Mouse (Mus musculus) frontal cortex, postnatal 25 days (tissue): ENCODE data around the gene Dnmt3a.
A peak's percentile ranks its signal among the peaks of the same experiment; 100 is the strongest.

Source experiments
- DNase-seq, 2 experiments: peaks; one replicate each; pipeline ENCODE4 v3.0.0; 2022; ENCODE audit warnings: low spot score in 2 of 2

Dnmt3a gene

GRCm38 (mm10) chr12:3787041-3787440 is 18.8 kb upstream of the Dnmt3a start:
- no peak for DNase-seq

DNA sequence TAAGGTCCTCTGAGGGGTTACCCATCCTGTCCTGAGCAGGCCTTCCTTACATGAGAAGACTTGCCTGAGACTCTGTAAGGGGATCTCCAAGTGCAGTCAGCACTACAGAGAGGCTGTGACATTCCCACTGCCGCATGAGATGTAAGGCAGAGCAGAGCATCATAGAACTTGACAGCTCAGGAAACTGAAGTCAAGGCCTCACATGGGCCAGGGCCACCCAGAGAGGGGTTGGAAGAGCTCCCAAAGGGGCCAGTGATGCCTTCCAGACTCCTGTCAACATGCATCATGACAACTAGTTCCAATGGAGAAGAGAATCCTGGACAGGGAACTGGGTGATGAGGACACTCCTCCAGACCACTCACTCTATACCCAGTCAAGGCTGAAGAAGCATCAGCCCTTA is 18.3 kb upstream of the Dnmt3a start:
- DNase-seq, result no peak

GRCm38 (mm10) chr12:3788421-3789051 is 17.3 kb upstream of the Dnmt3a start:
- no peak for DNase-seq

- DNase-seq, result no peak
These were observed 16.1 kb upstream of the Dnmt3a start for GRCm38 (mm10) chr12:3789626-3790185.

- DNase-seq, result no peak
These were observed 14.6 kb upstream of the Dnmt3a start for GRCm38 (mm10) chr12:3791257-3791656.

DNA sequence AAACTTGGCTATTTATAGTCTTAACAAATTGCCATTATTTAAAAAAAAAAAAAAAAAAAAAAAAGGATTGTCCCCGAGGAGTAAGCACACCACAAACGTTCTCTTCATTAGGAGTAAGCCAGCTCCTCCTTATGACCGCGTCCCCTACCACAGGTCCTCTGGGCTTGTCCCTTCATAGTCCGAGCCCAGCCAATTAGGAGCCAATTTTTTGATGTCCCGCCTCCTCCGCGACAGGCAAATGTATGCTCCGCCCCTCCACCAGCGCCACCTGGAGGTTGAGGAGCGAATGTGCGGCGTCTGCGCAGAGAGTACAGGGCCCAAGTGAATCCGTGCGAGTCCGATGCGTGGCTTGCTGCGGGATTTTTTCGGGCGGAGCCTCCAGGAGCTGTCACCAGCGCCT is 14.1 kb upstream of the Dnmt3a start:
- DNase-seq, result peak; percentile 93 to 95

DNA sequence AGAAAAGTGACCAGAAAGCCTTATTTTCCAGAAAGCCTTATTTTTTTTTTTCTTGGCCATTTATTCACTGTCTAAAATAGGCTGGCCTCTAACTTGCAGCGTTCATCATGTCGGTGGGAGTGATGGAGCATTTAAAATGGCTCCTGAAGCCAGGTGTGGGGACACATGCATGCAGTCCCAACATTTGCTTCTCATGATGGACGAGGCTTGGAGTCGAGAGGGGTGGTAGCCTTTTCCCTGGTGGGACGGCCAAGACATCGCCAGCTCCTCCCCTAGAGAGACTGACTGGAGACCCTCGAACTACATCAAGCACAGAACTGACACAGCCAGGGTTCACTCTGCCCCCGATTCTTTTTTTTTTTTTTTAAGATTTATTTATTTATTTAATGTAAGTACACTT is 13.6 kb upstream of the Dnmt3a start:
- DNase-seq, result no peak

DNA sequence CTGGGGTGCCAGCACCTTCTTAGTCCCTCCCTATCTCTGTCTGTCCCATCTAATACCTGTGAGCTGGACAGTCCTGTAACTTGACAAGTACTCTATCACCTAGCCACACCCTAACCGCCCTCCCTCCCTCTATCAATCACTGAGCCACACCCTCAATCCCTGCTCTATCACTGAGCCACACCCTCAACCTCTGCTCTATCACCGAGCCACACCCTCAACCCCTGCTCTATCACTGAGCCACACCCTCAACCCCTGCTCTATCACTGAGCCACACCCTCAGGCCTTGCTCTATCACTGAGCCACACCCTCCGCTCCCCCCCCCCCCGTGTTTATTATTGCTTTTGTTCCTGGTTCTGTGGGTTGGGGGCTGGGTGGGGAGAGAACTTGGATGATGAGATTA is 10.2 kb upstream of the Dnmt3a start:
- no peak for DNase-seq

GRCm38 (mm10) chr12:3799551-3799950 is 6.3 kb upstream of the Dnmt3a start:
- DNase-seq, result no peak

DNA sequence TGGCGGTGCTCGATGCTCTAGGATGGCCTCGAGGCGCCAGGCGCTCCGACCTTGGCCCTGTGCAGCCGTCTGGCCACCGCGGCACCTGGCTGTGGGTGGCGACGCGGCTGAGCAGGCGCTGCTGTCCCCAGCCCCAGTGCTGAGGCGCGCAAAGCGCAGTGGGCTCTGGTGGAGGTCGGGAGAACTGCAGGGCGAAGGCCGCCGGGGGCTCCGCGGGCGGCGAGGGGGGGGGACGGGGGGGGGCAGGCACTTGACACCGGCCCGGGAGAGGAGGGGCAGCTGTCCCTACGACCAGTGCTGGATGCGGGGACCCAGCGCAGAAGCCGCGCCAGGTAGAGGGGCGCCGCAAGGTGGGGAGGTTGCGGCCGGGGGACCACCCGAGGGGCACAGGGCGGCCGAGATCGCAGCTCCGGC is 471 bp downstream of the Dnmt3a start:
- DNase-seq, result peak in 1 of 2 experiments; percentile 54

GRCm38 (mm10) chr12:3806703-3807547 is 1.1 kb downstream of the Dnmt3a start:
- no peak for DNase-seq

DNA sequence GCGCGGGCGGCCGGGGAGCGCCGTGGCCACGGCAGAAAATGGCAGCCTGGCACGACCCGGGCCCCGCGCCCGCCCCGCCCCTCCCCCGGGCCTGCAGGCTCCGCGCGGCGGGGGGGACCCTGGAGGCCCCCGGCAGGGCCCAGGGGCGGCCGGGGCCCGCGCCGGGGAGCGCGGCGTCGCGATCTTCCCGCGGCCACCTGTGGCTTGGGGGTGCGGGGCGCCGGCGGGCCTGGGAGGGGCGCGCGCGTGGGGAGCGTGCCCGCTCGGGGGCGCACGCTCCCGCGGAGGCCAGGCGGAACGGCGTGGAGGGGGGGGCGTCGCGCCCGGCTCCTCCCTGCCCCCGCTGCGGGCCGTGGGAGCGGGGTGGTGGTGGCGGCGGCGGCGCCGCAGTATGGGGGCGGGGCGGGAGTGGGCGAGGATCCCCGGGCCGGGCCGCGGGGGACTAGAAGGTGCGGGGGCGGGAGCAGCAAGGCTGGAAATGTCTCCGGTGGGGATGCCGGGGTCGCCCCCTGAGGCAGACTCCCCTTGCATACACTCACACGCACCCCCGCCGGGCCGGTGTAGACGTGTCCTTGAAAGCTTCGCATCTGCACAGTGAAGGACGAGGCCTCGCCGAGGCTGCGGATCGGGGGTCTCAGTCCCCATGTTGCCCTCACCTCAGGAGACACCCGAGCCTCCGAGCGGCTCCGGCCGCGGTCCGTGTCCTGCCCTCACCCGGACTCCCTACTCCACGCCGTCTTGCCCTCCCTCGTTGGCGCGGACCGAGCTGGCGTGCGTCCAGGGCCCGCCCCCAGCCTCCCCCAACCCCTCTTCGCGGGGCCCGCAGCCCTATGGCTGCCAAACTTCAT is 2.0 kb downstream of the Dnmt3a start:
- peak in 1 of 2 experiments; percentile 63 for DNase-seq

- DNase-seq, result no peak
These were observed 2.7 kb downstream of the Dnmt3a start for GRCm38 (mm10) chr12:3808396-3808981.

DNA sequence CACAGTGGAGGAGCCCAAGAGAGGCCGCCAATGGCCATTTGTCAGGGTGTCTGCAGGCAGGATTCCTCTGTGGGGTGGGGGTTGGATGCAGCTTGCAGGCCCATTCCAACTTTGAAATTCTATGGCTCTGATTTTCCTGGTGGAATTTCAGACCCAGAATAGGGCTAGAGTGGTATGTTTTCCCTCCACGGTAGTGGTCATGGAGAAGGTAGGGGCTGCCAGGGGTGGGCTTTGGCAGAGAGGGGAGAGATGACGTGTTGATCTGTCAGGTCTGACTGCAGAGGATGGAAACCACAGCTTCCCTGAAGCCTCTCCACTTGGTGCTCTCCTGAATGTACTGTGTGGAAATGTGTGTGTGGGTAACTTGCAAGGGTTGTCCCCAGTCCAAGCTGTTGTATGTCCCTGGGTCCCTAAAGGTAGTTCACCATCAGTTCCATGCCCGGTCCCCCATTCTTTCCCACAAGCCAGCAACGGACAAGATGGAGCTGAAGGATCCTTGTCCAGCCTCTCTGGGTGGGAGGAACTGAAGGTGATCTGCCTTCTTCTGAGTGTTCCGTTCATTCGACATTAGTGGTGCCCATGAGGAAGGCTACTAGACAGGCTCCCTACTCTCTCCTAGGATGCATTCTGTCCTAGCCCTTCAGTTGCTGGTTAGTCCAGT is 3.8 kb downstream of the Dnmt3a start:
- DNase-seq, result no peak

- DNase-seq, result no peak
These were observed 4.6 kb downstream of the Dnmt3a start for GRCm38 (mm10) chr12:3810455-3810854.

DNA sequence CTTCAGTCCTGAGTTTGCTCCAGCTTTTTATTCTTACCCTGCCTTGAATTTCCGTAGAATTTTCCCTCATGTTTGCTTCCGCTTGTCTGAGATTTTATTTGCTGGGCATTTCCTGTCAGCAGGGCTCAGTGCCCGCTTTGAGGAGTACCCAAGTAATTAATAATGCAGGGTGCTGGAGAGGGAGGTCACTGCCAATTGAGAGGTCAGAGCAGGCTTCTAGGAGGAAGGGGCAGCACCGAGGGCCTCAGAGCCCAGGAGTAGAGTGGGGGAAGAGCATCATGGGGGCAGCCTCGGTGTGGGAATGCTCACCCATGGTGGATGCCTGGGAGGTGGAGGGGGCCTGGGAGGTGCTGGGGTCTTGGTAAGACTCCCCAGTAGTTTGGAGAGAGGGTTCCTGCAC is 5.8 kb downstream of the Dnmt3a start:
- DNase-seq, result no peak

DNA sequence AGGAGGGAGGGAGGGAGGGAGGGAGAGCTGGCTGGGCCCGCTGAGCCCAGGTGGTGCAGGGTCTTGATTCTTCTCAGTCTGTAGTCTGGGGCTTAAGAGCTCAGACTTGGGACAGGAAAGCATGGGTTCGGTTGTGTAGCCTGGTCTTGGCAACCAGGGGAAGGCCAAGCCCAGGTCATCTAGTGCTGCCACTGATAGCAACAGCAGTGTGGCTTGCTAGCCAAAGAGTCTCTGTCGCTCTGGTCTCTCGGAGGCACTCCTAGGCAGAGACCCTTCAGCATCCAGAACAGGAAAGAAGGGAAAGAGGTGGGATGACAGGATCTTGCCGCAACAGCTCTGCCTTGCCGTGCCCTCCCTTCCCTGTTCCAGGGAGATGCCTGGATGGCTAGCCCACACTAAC is 6.4 kb downstream of the Dnmt3a start:
- DNase-seq, result no peak

DNA sequence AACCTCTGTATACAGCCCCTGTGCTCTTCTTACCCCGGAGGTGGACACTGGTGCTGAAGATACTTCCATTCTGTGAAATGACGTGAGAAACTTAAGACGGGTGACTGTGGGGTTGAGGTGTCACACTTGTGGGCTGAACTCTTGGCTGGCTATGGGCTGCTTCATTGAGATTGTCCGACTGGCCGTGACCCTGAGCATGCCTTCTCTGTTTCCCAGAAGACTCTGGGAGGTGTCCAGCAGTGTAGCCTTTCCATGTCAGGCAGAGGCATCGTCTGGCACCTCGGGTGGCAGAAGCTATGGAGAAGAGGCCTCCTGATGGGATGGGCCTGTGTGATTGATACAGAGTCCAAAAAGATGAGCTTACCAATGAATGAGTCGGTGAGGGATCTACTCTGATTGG is 7.3 kb downstream of the Dnmt3a start:
- no peak for DNase-seq

- DNase-seq, result no peak
These were observed 9.6 kb downstream of the Dnmt3a start for GRCm38 (mm10) chr12:3815386-3815785.

- DNase-seq, result no peak
These were observed 11.2 kb downstream of the Dnmt3a start for GRCm38 (mm10) chr12:3817033-3817432.

GRCm38 (mm10) chr12:3817566-3817965 is 11.8 kb downstream of the Dnmt3a start:
- DNase-seq, result no peak
